Mouse (Mus musculus) embryonic fibroblast, embryonic 13.5 days (primary cell): ENCODE results near the gene 9430038I01Rik.

ENCODE experiments used
- CTCF ChIP-seq: IDR thresholded peaks from 2 replicates; pipeline ENCODE4 v1.5.1; 2011; ENCODE audit warnings: mild to moderate bottlenecking, control low read depth, low read length, moderate library complexity, borderline replicate concordance; ENCODE audit not compliant: insufficient read depth
- POLR2A ChIP-seq: IDR thresholded peaks from 2 replicates; pipeline ENCODE4 v1.6.1; 2011; ENCODE audit warnings: low read depth, mild to moderate bottlenecking, control low read depth, low read length, moderate library complexity

DNA sequence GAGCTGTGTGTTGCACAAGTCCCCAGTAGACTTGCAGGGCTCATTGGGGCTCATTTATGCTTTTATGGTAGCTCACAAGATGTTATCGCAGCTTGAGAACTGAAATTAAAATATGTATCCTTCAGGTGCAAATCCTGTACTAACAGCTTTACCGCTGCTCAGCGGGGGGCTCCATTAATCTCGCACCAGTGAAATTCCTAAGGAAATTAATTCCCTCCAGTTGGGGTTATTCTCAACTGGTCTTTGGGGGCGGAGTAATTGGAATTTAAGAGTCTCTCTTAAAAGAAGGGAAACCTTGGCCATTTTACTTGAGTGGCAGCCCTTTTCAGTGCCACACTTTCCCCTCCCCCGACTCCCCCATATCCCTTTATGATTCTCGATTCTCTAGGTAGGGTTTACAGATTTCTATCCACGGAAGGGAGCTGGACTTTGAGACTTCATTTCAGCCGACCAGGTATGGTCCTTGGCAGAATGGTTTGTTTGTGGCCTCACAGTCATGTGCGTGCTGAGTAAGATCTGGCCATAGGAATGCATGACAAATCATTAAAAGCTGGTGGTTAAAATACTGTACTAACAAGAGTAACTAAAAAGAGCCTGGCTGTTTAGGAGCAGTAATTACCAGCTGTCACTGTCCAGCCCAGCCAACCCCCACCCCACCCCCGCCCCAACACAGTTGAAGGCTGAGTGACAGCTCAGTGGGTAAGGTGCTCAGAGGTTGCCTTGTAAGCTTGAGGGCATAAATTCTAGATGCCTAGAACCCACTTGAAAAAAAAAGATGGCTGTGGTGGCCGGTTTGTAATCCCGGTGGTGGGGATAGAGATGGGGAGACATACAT is 21.4 kb upstream of the 9430038I01Rik start:
- no peak for TF ChIP-seq POLR2A
- no peak for TF ChIP-seq CTCF
